Mouse (Mus musculus) bone marrow macrophage, adult 2 months (primary cell): ENCODE measurements around the gene Urad. TPM values are rescaled to one million over a fixed set of nuclear protein-coding genes. Genes with fewer than 3 reads are reported as not detected.

Experiments
- H3K27ac ChIP-seq: 2 replicates; pipeline ENCODE4 v1.5.1; 2012; ENCODE audit warnings: low read depth, low read length; ENCODE audit not compliant: insufficient read depth
- H3K4me1 ChIP-seq: 2 replicates; pipeline ENCODE4 v1.6.1; 2012; ENCODE audit warnings: low read length; ENCODE audit not compliant: control insufficient read depth, insufficient read depth
- H3K4me3 ChIP-seq: 2 replicates; pipeline ENCODE4 v1.5.1; 2012; ENCODE audit warnings: mild to moderate bottlenecking, low read length, moderate library complexity; ENCODE audit not compliant: insufficient read depth
- CTCF ChIP-seq: IDR thresholded peaks from 2 replicates; pipeline ENCODE4 v1.5.1; 2012; ENCODE audit warnings: low read depth, mild to moderate bottlenecking, low read length, moderate library complexity
- POLR2A ChIP-seq: IDR thresholded peaks from 2 replicates; pipeline ENCODE4 v1.6.1; 2012; ENCODE audit warnings: mild to moderate bottlenecking, low read depth, low read length, borderline replicate concordance
- polyA plus RNA-seq: library from polyadenylated mRNA; stranded (reverse); fragments of >200 nt; gene quantifications from 2 replicates; pipeline ENCODE4 v1.2.4, GENCODE M21; 2012; ENCODE audit not compliant: missing spikeins, insufficient read depth, insufficient read length

Gene Urad
- polyA plus RNA-seq, 1 experiment = not detected

DNA sequence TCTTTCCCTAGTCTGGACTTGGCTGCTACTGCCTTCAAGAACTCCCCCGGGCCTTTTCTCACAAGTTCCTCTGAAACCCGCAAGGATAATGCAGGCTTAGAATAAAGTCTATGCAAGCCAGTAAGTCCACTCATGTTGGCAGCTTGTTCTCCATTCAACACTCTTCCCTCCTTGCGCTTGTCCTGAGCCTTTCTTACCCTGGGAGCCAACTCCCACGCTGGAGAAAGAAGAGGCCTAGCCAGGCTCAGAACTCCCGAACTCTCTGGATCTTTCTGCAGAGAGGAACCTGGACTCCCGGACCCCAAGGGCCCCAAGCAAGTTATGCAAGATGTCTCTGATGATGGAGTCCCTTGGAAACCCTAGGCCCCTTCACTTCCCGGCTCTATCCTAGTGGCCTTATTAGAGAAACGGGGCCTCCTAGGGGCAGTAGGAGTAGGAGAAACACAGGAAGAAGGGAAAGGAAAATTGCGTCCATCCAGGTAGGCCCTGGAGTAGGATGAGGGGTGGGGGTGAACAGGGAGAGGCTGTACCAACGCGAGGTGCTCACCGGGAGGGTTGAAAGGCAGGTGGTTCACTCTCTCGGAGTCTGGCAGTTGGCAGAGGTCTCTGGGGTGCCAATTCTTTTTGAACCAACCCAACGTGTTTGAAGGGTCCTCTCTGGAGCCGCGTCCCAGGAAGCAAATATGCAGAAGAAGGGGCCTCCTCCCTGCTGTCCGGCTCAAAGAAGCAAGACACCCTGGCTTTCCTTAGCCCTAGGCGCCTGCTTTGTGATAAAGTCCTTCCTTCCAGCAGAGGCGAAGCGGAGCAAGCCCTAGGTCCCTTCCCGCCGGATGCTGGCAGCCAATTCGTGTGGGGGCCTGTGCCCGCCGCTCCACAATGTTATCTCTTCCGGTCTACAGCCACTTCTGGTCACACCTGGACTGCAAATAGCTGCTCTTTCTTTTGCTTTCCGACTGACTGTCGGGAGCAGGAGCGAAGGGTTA lies 51.3 kb downstream of the Urad start:
- no peaks in the 10 kb centered on the region for H3K4me1 ChIP-seq
- TF ChIP-seq CTCF (no peak), POLR2A (no peak)
- H3K4me3 ChIP-seq = no peak overlapping the region
- H3K27ac ChIP-seq = no peak overlapping the region

GRCm38 (mm10) chr5:147269926-147270672 lies 52.1 kb downstream of the Urad start, which contains the start of gene Pdx1:
Pdx1 (plus strand) TSS chr5:147269959.
- no peaks in the 10 kb centered on the region for H3K4me1 ChIP-seq
- no peak within 1 kb of the TSS for H3K4me3 ChIP-seq
- no peak for TF ChIP-seq POLR2A
- TF ChIP-seq CTCF = no peak
- no peak within 1 kb of the TSS for H3K27ac ChIP-seq

GRCm38 (mm10) chr5:147269371-147269770 lies 52.9 kb downstream of the Urad start:
- TF ChIP-seq POLR2A (no peak), CTCF (no peak)
- H3K4me1 ChIP-seq = no peaks in the 10 kb centered on the region
- no peak overlapping the region for H3K27ac ChIP-seq
- H3K4me3 ChIP-seq = no peak overlapping the region

DNA sequence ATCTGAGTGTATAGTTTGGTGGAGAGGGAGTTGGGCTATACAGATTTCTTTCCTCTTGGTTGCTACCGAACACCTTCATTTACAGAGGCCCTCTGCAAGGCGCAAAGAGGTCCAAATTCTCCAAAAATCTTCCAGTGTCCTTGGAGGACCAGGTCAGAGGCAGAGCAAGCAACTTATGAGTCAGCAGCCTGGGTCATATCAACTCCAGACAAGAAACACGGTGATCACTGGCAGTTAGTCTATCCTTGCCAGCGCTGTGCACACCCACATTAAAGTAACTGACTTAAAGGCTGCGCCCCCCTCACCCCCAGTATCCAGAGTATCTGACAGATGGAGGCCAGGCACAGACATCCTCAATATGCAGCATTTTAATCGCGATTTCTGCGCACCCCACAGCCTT lies 53.5 kb downstream of the Urad start:
- no peak for TF ChIP-seq POLR2A
- no peak overlapping the region for H3K27ac ChIP-seq
- no peaks in the 10 kb centered on the region for H3K4me1 ChIP-seq
- no peak overlapping the region for H3K4me3 ChIP-seq

DNA sequence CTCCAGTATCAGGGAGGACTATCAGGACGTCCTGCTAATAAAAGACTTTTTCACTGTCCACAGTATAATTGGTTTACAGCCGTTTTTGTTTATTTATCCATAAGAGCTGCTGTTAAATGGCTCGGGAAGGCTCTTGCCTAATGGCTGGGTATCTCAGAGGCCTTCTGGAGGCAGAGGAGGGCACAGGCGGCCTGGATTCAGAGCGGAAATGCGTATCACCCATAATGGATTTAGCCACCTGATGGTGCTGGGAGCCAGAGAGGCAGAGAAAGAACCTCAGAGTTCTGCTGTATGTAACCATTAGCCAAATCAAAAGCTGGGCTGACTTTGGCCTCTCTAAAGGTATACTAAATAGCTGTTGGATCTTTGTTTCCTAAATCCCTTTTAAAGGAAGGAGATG lies 54.8 kb downstream of the Urad start:
- TF ChIP-seq CTCF = no peak
- Histone ChIP-seq H3K4me1 (no peaks in the 10 kb centered on the region), H3K27ac (no peak overlapping the region), H3K4me3 (no peak overlapping the region)

Other genes starting within 250 kb of the Urad start
- gene Lnx2, start 245.9 kb downstream of the Urad start, polyA plus RNA-seq = 4.0 and 7.4 TPM in 2 replicates
- 120 and 135 TPM in 2 replicates for gene Polr1d, start 245.4 kb downstream of the Urad start, polyA plus RNA-seq
- gene Gsx1, start 133.7 kb downstream of the Urad start, polyA plus RNA-seq = not detected in 2 replicates
- not detected in 2 replicates for gene Pdx1, start 52.5 kb downstream of the Urad start, polyA plus RNA-seq
- gene Cdx2, start 15.2 kb downstream of the Urad start, polyA plus RNA-seq = not detected in 2 replicates
- not detected in 2 replicates for gene Flt3, start 78.0 kb upstream of the Urad start, polyA plus RNA-seq
- 150 TPM in 2 replicates for gene Pan3, start 107.7 kb upstream of the Urad start, polyA plus RNA-seq